Mouse (Mus musculus) limb, embryonic 11.5 days (tissue): ENCODE measurements around the gene Dusp19. TPM values are rescaled to one million over a fixed set of nuclear protein-coding genes. Genes with fewer than 3 reads are reported as not detected.

ENCODE experiments used
- ATAC-seq: fragments of 200-750 bp; cut with Nextera tagmentation; 2 replicates; pipeline ENCODE4 v1.8.0; 2017; ENCODE audit warnings: low read depth; ENCODE audit not compliant: insufficient number of reproducible peaks, low FRiP score, low TSS enrichment
- DNase-seq: peaks from one replicate; pipeline ENCODE4 v3.0.0-alpha.2; 2015; ENCODE audit warnings: low spot score
- H3K27ac ChIP-seq: fragments of 300-500 bp; sonication (generic); replicated peaks from 2 replicates; pipeline ENCODE4 v1.5.1; 2014; ENCODE audit warnings: low read depth, mild to moderate bottlenecking, low read length
- H3K27me3 ChIP-seq: fragments of 300-500 bp; sonication (generic); 2 replicates; pipeline ENCODE4 v1.6.1; 2014; ENCODE audit warnings: mild to moderate bottlenecking, low read length, mixed read lengths; ENCODE audit not compliant: control insufficient read depth, insufficient read depth
- H3K36me3 ChIP-seq: fragments of 300-500 bp; sonication (generic); 2 replicates; pipeline ENCODE4 v1.6.1; 2014; ENCODE audit warnings: mild to moderate bottlenecking, low read length, moderate library complexity, mixed read lengths; ENCODE audit not compliant: control insufficient read depth, insufficient read depth
- H3K4me1 ChIP-seq: fragments of 300-500 bp; sonication (generic); 2 replicates; pipeline ENCODE4 v1.6.1; 2014; ENCODE audit warnings: low read length, mixed read lengths; ENCODE audit not compliant: control insufficient read depth, insufficient read depth
- H3K4me2 ChIP-seq: fragments of 300-500 bp; sonication (generic); 2 replicates; pipeline ENCODE4 v1.6.1; 2014; ENCODE audit warnings: low read depth, mild to moderate bottlenecking, moderate library complexity; ENCODE audit not compliant: severe bottlenecking
- H3K4me3 ChIP-seq: fragments of 300-500 bp; sonication (generic); 2 replicates; pipeline ENCODE4 v1.5.1; 2014; ENCODE audit warnings: low read depth, low read length
- H3K9ac ChIP-seq: fragments of 300-500 bp; sonication (generic); 2 replicates; pipeline ENCODE4 v1.6.1; 2014; ENCODE audit warnings: mild to moderate bottlenecking, low read length
- H3K9me3 ChIP-seq: fragments of 300-500 bp; sonication (generic); 2 replicates; pipeline ENCODE4 v1.6.1; 2016; ENCODE audit warnings: low read length; ENCODE audit not compliant: control insufficient read depth
- WGBS: fragments of 180-500 bp; shearing (Covaris S2); extraction: QIAGEN DNeasy Blood & Tissue Kit; methylation state at CpG from one replicate; pipeline ENCODE4 v1.1.7; 2014; 5-methylcytosine and 5-hydroxymethylcytosine counted together
- polyA plus RNA-seq: library from polyadenylated mRNA; unstranded; fragments of >200 nt; fragmentation: Nextera tagmentation; extraction: Ambion mirVana; gene quantifications from 2 replicates; pipeline ENCODE4 v1.2.1, GENCODE M21; 2014

The Dusp19 gene
- polyA plus RNA-seq, 1 experiment from 2014 or later: 15.9 TPM

- H3K9me3 ChIP-seq: no peaks in the 10 kb centered on the region
- DNase-seq (no peak), ATAC-seq (no peak)
- H3K27me3 ChIP-seq: no peaks in the 10 kb centered on the region
- H3K27ac ChIP-seq: no peak overlapping the region
- H3K4me3 ChIP-seq: no peak overlapping the region
- 83% methylated on average over 2 of the region's 2 CpGs for WGBS
- H3K36me3 ChIP-seq: no peaks in the 10 kb centered on the region
- H3K4me1 ChIP-seq: no peaks in the 10 kb centered on the region
- H3K9ac ChIP-seq: no peak overlapping the region
- H3K4me2 ChIP-seq: no peak overlapping the region
Measured at GRCm38 (mm10) chr2:80612796-80613195, 4.0 kb upstream of the Dusp19 start.

- WGBS: 80% methylated on average over 3 of the region's 3 CpGs
- Histone ChIP-seq H3K4me2 (no peak overlapping the region), H3K9me3 (no peaks in the 10 kb centered on the region), H3K27me3 (no peaks in the 10 kb centered on the region), H3K27ac (no peak overlapping the region), H3K36me3 (peaks cover 2% of the 10 kb centered on the region; the same call in 1 of the 2 replicates), H3K9ac (no peak overlapping the region), H3K4me3 (no peak overlapping the region), H3K4me1 (no peaks in the 10 kb centered on the region)
- no peak for DNase-seq
- no peak for ATAC-seq
Measured at GRCm38 (mm10) chr2:80618991-80619390, 2.1 kb downstream of the Dusp19 start.

- no peak overlapping the region for H3K9ac ChIP-seq
- no peak for DNase-seq
- no peaks in the 10 kb centered on the region for H3K4me1 ChIP-seq
- ATAC-seq: no peak
- H3K27me3 ChIP-seq: no peaks in the 10 kb centered on the region
- WGBS: 95% methylated on average over 3 of the region's 3 CpGs
- peaks cover 2% of the 10 kb centered on the region; the same call in 1 of the 2 replicates for H3K36me3 ChIP-seq
- no peak overlapping the region for H3K4me2 ChIP-seq
- no peak overlapping the region for H3K4me3 ChIP-seq
- no peaks in the 10 kb centered on the region for H3K9me3 ChIP-seq
- H3K27ac ChIP-seq: no peak overlapping the region
Measured at GRCm38 (mm10) chr2:80621921-80622320, 5.1 kb downstream of the Dusp19 start.

- no peak overlapping the region for H3K27ac ChIP-seq
- no peak overlapping the region for H3K4me3 ChIP-seq
- no peak overlapping the region for H3K4me2 ChIP-seq
- ATAC-seq (no peak), DNase-seq (no peak)
- no peaks in the 10 kb centered on the region for H3K4me1 ChIP-seq
- H3K27me3 ChIP-seq: no peaks in the 10 kb centered on the region
- no peaks in the 10 kb centered on the region for H3K9me3 ChIP-seq
- peaks cover 2% of the 10 kb centered on the region; the same call in 1 of the 2 replicates for H3K36me3 ChIP-seq
- no peak overlapping the region for H3K9ac ChIP-seq
- WGBS: 93% methylated on average over 4 of the region's 4 CpGs
Measured at GRCm38 (mm10) chr2:80624523-80624922, 7.7 kb downstream of the Dusp19 start.

GRCm38 (mm10) chr2:80632336-80633026, 15.6 kb downstream of the Dusp19 start:
- no peak for DNase-seq
- Histone ChIP-seq H3K4me1 (no peaks in the 10 kb centered on the region), H3K27me3 (no peaks in the 10 kb centered on the region), H3K27ac (no peak overlapping the region), H3K36me3 (no peaks in the 10 kb centered on the region), H3K4me3 (no peak overlapping the region), H3K4me2 (no peak overlapping the region), H3K9ac (no peak overlapping the region), H3K9me3 (no peaks in the 10 kb centered on the region)
- no peak for ATAC-seq
- WGBS: 93% methylated on average over 13 of the region's 13 CpGs

GRCm38 (mm10) chr2:80638364-80639241, 21.8 kb downstream of the Dusp19 start:
- no peaks in the 10 kb centered on the region for H3K9me3 ChIP-seq
- peak overlapping the region; percentile 81 for H3K9ac ChIP-seq
- under 1% methylated on average over 45 of the region's 45 CpGs for WGBS
- no peaks in the 10 kb centered on the region for H3K36me3 ChIP-seq
- DNase-seq (peak; percentile 93), ATAC-seq (peak; percentile 97)
- peak overlapping the region; percentile 50 for H3K4me2 ChIP-seq
- peaks cover 3% of the 10 kb centered on the region; the same call in 1 of the 2 replicates for H3K4me1 ChIP-seq
- no peaks in the 10 kb centered on the region for H3K27me3 ChIP-seq
- H3K27ac ChIP-seq: no peak overlapping the region
- H3K4me3 ChIP-seq: peak overlapping the region; percentile 92

- Histone ChIP-seq H3K27ac (no peak overlapping the region), H3K9ac (peak overlapping the region; percentile 81; the same call in 1 of the 2 replicates), H3K4me2 (peak overlapping the region; percentile 50), H3K9me3 (no peaks in the 10 kb centered on the region), H3K4me1 (peaks cover 3% of the 10 kb centered on the region; the same call in 1 of the 2 replicates), H3K36me3 (no peaks in the 10 kb centered on the region), H3K27me3 (no peaks in the 10 kb centered on the region), H3K4me3 (peak overlapping the region; percentile 92)
- ATAC-seq (no peak), DNase-seq (no peak)
- 16% methylated on average over 8 of the region's 8 CpGs for WGBS
Measured at GRCm38 (mm10) chr2:80639398-80639797, 22.6 kb downstream of the Dusp19 start.

GRCm38 (mm10) chr2:80639864-80640263, 23.0 kb downstream of the Dusp19 start:
- peaks cover 3% of the 10 kb centered on the region; the same call in 1 of the 2 replicates for H3K4me1 ChIP-seq
- 67% methylated on average over 3 of the region's 3 CpGs for WGBS
- no peak overlapping the region for H3K9ac ChIP-seq
- no peaks in the 10 kb centered on the region for H3K27me3 ChIP-seq
- H3K36me3 ChIP-seq: no peaks in the 10 kb centered on the region
- no peak overlapping the region for H3K27ac ChIP-seq
- ATAC-seq (no peak), DNase-seq (no peak)
- H3K4me3 ChIP-seq: no peak overlapping the region
- no peaks in the 10 kb centered on the region for H3K9me3 ChIP-seq
- H3K4me2 ChIP-seq: peak overlapping the region; percentile 50; the same call in 1 of the 2 replicates
